Mouse (Mus musculus) forebrain, embryonic 14.5 days (tissue): ENCODE results near the gene Tmem50a. TPM values are rescaled to one million over a fixed set of nuclear protein-coding genes. Genes with fewer than 3 reads are reported as not detected.

Source experiments
- ATAC-seq: fragments of 200-750 bp; cut with Nextera tagmentation; 2 replicates; pipeline ENCODE4 v1.8.0; 2017; ENCODE audit warnings: mild to moderate bottlenecking, moderate library complexity
- DNase-seq: peaks from one replicate; pipeline ENCODE4 v3.0.0-alpha.2; 2015; ENCODE audit warnings: low spot score
- H3K27ac ChIP-seq: fragments of 300-500 bp; sonication (generic); 2 replicates; pipeline ENCODE4 v1.5.1; 2014; ENCODE audit warnings: low read depth, mild to moderate bottlenecking, control low read depth, low read length, moderate library complexity
- H3K27me3 ChIP-seq: fragments of 300-500 bp; sonication (generic); replicated peaks from 2 replicates; pipeline ENCODE4 v1.6.1; 2014; ENCODE audit warnings: low read length, control low read depth, mixed read lengths; ENCODE audit not compliant: control insufficient read depth, insufficient read depth
- H3K36me3 ChIP-seq: fragments of 300-500 bp; sonication (generic); 2 replicates; pipeline ENCODE4 v1.6.1; 2014; ENCODE audit warnings: low read length, control low read depth; ENCODE audit not compliant: control insufficient read depth, insufficient read depth
- H3K4me1 ChIP-seq: fragments of 300-500 bp; sonication (generic); 2 replicates; pipeline ENCODE4 v1.6.1; 2014; ENCODE audit warnings: antibody characterized with exemption, low read length, control low read depth; ENCODE audit not compliant: control insufficient read depth, insufficient read depth
- H3K4me2 ChIP-seq: fragments of 300-500 bp; sonication (generic); 2 replicates; pipeline ENCODE4 v1.6.1; 2014; ENCODE audit warnings: mild to moderate bottlenecking, control low read depth, low read length
- H3K4me3 ChIP-seq: fragments of 300-500 bp; sonication (generic); 2 replicates; pipeline ENCODE4 v1.5.1; 2014; ENCODE audit warnings: low read depth, low read length, control low read depth
- H3K9ac ChIP-seq: fragments of 300-500 bp; sonication (generic); 2 replicates; pipeline ENCODE4 v1.6.1; 2014; ENCODE audit warnings: mild to moderate bottlenecking, low read length, control low read depth, moderate library complexity
- H3K9me3 ChIP-seq: fragments of 300-500 bp; sonication (generic); replicated peaks from 2 replicates; pipeline ENCODE4 v1.6.1; 2016; ENCODE audit warnings: low read length, control low read depth, mixed read lengths; ENCODE audit not compliant: control insufficient read depth
- WGBS: fragments of 180-500 bp; shearing (Covaris S2); extraction: QIAGEN DNeasy Blood & Tissue Kit; methylation state at CpG from one replicate; pipeline ENCODE4 v1.1.7; 2014; 5-methylcytosine and 5-hydroxymethylcytosine counted together
- polyA plus RNA-seq: library from polyadenylated mRNA; unstranded; fragments of >200 nt; fragmentation: Nextera tagmentation; extraction: Ambion mirVana; gene quantifications from 2 replicates; pipeline ENCODE4 v1.2.1, GENCODE M21; 2014

Gene Tmem50a
- polyA plus RNA-seq, 1 experiment from 2014 or later = 166 TPM

DNA sequence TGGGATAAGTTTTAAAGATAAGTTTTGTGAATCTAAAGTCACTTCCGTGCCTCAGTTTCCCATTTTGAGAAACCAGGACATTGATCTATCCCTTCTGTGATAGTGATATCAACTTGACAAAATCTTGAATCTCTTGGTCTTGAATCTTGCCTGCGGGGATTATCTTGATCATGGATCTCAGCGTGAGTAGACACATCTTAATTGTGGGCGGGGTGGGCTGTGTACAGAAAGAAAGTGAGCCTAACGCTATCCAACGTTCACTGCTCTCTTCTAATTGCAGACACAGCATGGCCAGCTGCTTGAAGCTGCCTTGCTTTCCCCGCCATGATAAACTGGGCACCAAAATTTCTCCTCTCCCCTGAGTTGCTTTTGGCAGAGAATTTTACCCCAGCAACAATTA is 51.8 kb downstream of the Tmem50a start:
- Histone ChIP-seq H3K27ac (no peak overlapping the region), H3K36me3 (no peaks in the 10 kb centered on the region), H3K9ac (no peak overlapping the region), H3K27me3 (no peaks in the 10 kb centered on the region), H3K4me3 (no peak overlapping the region), H3K9me3 (no peaks in the 10 kb centered on the region), H3K4me2 (no peak overlapping the region), H3K4me1 (no peaks in the 10 kb centered on the region)
- ATAC-seq = no peak
- no peak for DNase-seq
- 74% methylated on average over 7 of the region's 7 CpGs for WGBS

DNA sequence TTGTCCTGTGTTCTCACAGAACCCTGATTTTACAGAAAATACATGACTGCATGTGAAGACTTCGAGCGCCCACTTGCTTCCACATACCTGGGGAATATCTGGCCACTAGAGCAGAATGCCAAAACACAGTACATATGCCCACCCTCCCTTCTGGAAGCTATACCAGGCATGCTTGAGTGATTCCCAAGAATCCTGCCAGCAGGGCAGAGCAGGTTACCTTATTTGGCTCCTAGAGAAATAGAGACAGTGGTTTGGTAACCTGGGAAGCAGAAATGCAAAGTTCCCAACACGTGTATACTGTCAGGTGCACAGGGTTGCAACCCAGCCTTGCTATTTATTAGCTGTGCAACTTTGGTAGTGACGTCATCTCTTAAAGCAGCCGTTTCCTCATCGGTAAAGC is 52.9 kb downstream of the Tmem50a start:
- no peak overlapping the region for H3K9ac ChIP-seq
- H3K27me3 ChIP-seq = no peaks in the 10 kb centered on the region
- no peak overlapping the region for H3K27ac ChIP-seq
- H3K36me3 ChIP-seq = no peaks in the 10 kb centered on the region
- H3K9me3 ChIP-seq = no peaks in the 10 kb centered on the region
- no peak overlapping the region for H3K4me2 ChIP-seq
- DNase-seq (no peak), ATAC-seq (no peak)
- 91% methylated on average over 6 of the region's 6 CpGs for WGBS
- no peak overlapping the region for H3K4me3 ChIP-seq
- no peaks in the 10 kb centered on the region for H3K4me1 ChIP-seq

DNA sequence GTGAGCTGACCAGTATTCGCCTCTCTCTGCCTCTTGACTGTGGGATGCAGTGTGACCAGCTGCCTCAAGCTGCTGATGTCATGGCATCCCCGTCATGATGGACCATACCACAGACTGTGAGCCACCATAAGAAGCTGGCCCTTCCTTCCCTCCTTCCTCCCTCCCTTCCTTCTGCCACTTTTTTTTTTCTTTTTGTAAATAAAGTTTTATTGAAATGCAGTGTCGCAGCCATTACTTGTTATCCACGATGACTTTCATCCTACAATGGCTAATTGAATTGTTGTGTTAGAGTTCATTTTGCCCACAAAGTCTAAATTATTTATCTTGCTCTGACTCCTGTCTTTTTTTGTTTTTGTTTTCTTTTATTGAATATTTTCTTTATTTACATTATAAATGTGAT is 56.3 kb downstream of the Tmem50a start:
- WGBS = 77% methylated on average over 4 of the region's 4 CpGs
- no peak for DNase-seq
- Histone ChIP-seq H3K9ac (no peak overlapping the region), H3K4me1 (no peaks in the 10 kb centered on the region), H3K36me3 (no peaks in the 10 kb centered on the region), H3K4me2 (no peak overlapping the region), H3K9me3 (no peaks in the 10 kb centered on the region), H3K4me3 (no peak overlapping the region), H3K27ac (no peak overlapping the region), H3K27me3 (no peaks in the 10 kb centered on the region)
- ATAC-seq = no peak

DNA sequence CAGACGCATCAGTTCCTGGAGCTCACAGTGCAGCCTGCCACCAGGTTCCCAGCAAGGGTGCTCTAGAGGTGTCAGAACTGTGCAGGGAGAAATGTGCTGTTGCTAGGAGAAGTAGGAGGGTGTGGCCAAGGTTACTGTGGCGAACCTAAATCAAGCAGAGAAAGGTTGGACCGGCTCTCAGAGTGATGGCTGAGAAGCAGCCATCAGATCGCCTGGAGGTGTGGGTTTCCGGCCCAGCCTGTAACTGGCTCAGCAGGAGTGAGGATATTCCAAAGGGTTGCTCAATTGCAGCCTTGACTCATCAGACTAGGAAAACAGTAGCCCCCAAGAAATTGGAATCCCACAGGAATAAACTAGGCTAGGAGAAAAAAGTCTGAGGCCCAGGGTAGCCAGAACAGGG is 58.3 kb downstream of the Tmem50a start:
- Histone ChIP-seq H3K4me1 (peaks cover 3% of the 10 kb centered on the region), H3K9me3 (no peaks in the 10 kb centered on the region), H3K27ac (no peak overlapping the region), H3K4me2 (no peak overlapping the region), H3K36me3 (no peaks in the 10 kb centered on the region), H3K27me3 (no peaks in the 10 kb centered on the region), H3K4me3 (no peak overlapping the region), H3K9ac (no peak overlapping the region)
- DNase-seq (no peak), ATAC-seq (no peak)
- 26% methylated on average over 5 of the region's 5 CpGs for WGBS

DNA sequence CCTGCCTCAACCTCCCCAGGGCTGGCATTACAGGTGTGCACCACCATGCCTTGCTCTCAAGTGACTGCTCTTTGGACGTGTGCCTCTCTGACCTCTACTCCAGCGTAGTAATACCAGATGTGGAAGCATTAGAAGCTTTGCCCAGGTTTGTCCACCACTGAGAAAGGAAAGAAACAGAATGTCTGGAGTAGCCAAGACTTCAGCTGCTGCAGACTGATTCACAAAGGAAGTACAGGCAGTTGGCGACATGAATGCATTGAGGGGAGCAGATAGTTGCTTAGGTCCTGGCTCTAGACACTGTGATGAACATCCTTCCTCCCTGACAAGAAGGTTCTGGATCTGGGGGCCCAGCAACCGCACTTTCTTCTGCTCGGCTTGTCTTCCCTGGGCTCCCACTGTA is 58.8 kb downstream of the Tmem50a start:
- H3K36me3 ChIP-seq = no peaks in the 10 kb centered on the region
- WGBS = 65% methylated on average over 5 of the region's 5 CpGs
- ATAC-seq = no peak
- no peaks in the 10 kb centered on the region for H3K27me3 ChIP-seq
- no peak overlapping the region for H3K4me3 ChIP-seq
- no peak for DNase-seq
- H3K9me3 ChIP-seq = no peaks in the 10 kb centered on the region
- no peak overlapping the region for H3K27ac ChIP-seq
- H3K4me1 ChIP-seq = peaks cover 7% of the 10 kb centered on the region
- no peak overlapping the region for H3K4me2 ChIP-seq
- no peak overlapping the region for H3K9ac ChIP-seq

DNA sequence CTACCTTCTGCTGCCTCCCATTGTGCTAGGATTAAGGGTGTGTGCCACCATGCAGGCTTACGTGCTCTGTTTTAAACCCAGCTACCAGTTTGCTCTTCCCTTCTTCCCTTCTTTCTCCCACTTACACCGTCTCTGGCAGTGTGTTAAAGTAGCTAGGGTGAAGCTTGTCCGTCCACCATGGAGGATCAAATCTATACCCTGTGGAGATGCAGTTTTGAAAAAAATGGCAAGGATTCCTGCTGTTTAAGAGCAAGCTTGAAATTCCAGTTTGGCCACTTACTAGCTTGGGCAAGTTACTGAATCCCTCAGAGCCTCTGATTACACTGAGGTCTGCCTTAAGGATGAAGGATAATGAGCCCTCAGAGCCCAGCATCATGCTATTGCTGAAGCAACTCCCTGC is 59.5 kb downstream of the Tmem50a start:
- H3K9me3 ChIP-seq = no peaks in the 10 kb centered on the region
- H3K4me1 ChIP-seq = peaks cover 14% of the 10 kb centered on the region
- no peak for DNase-seq
- H3K4me2 ChIP-seq = no peak overlapping the region
- no peaks in the 10 kb centered on the region for H3K27me3 ChIP-seq
- WGBS = 40% methylated on average over 3 of the region's 3 CpGs
- no peak for ATAC-seq
- H3K4me3 ChIP-seq = no peak overlapping the region
- H3K9ac ChIP-seq = no peak overlapping the region
- no peaks in the 10 kb centered on the region for H3K36me3 ChIP-seq
- no peak overlapping the region for H3K27ac ChIP-seq

DNA sequence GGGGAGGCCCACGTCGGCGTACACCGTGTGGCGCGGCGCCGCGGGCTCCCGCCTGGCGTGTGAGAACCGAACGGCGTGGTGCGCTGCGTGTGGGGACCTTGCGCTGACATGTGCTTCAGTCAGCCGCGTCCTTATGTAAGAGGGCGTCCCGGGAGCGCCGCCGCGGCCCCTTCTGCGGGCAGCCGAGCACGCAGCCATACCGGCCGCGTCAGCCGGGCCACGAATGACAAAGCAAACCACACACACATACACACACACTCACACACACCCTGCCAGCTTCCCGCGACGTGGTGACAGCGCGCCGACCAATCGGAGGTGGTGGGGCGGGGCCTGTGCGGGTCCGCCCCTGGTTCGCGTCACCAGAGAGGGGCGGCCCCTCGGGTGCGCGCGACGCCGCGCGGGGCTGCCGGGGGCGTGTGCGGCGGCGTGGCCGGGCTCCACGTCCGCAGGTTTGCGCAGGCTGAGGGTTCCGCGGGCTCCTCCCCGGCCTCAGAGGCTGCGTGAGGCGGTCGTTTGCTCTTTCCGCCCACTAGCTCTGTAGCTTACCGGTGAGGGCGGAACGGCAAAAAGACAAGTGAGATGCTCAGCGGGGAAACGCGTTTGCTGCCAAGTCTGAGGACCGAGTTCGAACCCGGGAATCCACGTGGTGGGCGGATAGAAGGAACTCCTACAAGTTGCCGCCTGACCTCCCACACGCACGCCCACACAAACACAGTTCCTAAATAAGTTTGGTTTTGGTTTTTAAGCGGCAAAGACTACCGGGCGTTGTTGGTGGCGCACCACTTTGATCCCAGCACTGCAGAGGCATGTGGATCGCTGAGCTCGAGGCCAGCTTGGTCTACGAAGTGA is 61.0 kb downstream of the Tmem50a start:
- Histone ChIP-seq H3K9ac (peak overlapping the region; percentile 99), H3K4me1 (peaks cover 16% of the 10 kb centered on the region), H3K36me3 (no peaks in the 10 kb centered on the region), H3K9me3 (no peaks in the 10 kb centered on the region), H3K27ac (peak overlapping the region; percentile 99), H3K4me2 (peak overlapping the region; percentile 66), H3K27me3 (no peaks in the 10 kb centered on the region), H3K4me3 (peak overlapping the region; percentile 98)
- DNase-seq (peak; percentile 96), ATAC-seq (peak; percentile 96)
- WGBS = 1% methylated on average over 87 of the region's 91 CpGs

DNA sequence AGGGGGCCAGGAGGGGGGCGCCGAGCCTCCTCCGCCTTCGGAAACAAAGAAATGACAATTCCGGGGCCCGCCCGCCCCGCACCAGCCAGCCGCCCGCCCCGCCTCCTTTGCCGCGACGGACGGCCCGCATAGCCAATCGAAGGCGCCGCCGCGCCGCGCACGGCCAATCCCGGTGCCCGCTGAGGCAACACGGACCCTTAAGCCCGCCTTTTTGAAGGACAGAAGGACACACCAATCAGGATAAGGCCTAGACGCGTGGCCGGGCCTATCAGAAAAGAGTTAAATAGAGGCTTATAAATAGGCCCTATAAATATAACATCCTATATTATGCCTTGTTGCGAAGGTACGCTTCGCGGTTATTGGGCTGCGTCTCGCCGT is 61.6 kb downstream of the Tmem50a start, which contains the start of gene Maco1:
Maco1 (minus strand) TSS at position 87 of the 378 bp plus-strand sequence.
- H3K9ac ChIP-seq = peak within 1 kb of the TSS; percentile 99
- H3K4me1 ChIP-seq = peaks cover 16% of the 10 kb centered on the region
- no peaks in the 10 kb centered on the region for H3K9me3 ChIP-seq
- H3K27ac ChIP-seq = peak within 1 kb of the TSS; percentile 99
- peak within 1 kb of the TSS; percentile 86 for H3K4me2 ChIP-seq
- peak within 1 kb of the TSS; percentile 98 for H3K4me3 ChIP-seq
- WGBS = under 1% methylated on average over 34 of the region's 38 CpGs
- DNase-seq = peak; percentile 99
- no peaks in the 10 kb centered on the region for H3K27me3 ChIP-seq
- H3K36me3 ChIP-seq = no peaks in the 10 kb centered on the region
- peak; percentile 97 for ATAC-seq

DNA sequence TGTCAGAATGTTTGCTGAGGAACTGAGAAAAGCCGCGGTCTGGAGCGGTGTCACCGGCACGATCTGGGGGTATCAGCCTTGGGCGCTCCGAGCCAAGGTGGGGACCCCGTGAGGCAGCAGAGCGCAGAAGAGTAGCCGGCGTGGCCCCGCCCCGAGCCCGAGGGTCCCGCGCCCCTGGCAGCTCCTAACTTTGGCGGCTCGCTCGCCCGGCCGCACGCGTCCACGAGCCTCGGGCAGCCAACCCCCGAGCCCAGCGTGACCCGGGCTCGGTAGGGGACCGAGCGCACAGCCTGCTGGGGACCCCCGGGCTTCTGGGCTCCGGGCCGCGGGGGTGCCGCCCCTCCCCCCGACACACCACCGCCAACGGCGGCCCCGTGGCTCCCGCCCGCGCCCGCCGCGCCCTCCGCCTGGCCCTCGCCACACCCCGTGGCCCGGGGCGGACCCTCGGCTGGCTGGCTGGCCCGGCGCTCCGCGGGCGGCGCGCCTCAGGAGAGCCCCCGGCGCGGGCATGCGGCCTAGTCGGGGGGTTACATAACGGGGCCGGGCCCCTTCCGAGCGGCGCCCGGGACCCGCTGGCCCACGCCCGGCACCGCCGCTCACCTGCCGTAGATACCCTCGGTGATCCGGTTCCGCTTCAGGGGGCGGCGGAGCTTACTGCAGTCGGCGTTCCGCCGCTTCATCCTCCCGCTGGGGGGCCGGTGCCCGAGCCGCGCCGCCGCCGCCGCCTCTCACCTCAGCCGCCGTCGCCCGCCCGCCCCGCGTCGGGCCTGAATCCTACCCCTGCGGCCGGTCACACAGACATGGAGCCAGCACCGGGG is 62.2 kb downstream of the Tmem50a start:
- H3K4me3 ChIP-seq = peak overlapping the region; percentile 98
- peak overlapping the region; percentile 86 for H3K4me2 ChIP-seq
- no peaks in the 10 kb centered on the region for H3K27me3 ChIP-seq
- 0% methylated on average over 46 of the region's 106 CpGs for WGBS
- DNase-seq = peak; percentile 48
- peak overlapping the region; percentile 99 for H3K27ac ChIP-seq
- peak overlapping the region; percentile 99 for H3K9ac ChIP-seq
- no peaks in the 10 kb centered on the region for H3K36me3 ChIP-seq
- peak; percentile 26 for ATAC-seq
- peaks cover 16% of the 10 kb centered on the region for H3K4me1 ChIP-seq
- no peaks in the 10 kb centered on the region for H3K9me3 ChIP-seq
